Mouse (Mus musculus): ENCODE data around the gene Sap30. TPM values are rescaled to one million over a fixed set of nuclear protein-coding genes. Genes with fewer than 3 reads are reported as not detected.
A peak's percentile ranks its signal among the peaks of the same experiment; 100 is the strongest.
"Not testable (repeated sequence)": the region's sequence is repeated elsewhere in the genome, so short reads cannot be mapped to it uniquely, and the experiment has no call there.

The Sap30 gene
- polyA plus RNA-seq, 1 experiment from 2014 or later = 131 TPM

- Histone ChIP-seq H3K27me3 (no peaks in the 10 kb centered on the region), H3K4me3 (replicated peaks) (no peak within 1 kb of the TSS), H3K4me2 (no peak within 1 kb of the TSS), H3K9me3 (no peaks in the 10 kb centered on the region), H3K36me3 (replicated peaks) (no peaks in the 10 kb centered on the region), H3K4me1 (no peaks in the 10 kb centered on the region), H3K9ac (no peak within 1 kb of the TSS), H3K27ac (no peak within 1 kb of the TSS)
- WGBS = 72% methylated on average over 3 of the region's 3 CpGs
- no peak for ATAC-seq (ENCODE audit: low FRiP score)
Measured at GRCm38 (mm10) chr8:57455765-57456164, 31.9 kb downstream of the Sap30 start, which contains the start of gene Scrg1. Gene Scrg1, plus strand, starts transcription at chr8:57455923.

GRCm38 (mm10) chr8:57453361-57453760 lies 34.3 kb downstream of the Sap30 start:
- WGBS = 93% methylated on average over 2 of the region's 2 CpGs
- H3K27ac ChIP-seq = no peak overlapping the region

GRCm38 (mm10) chr8:57451896-57452295 lies 35.8 kb downstream of the Sap30 start:
- 95% methylated on average over 4 of the region's 4 CpGs for WGBS
- ATAC-seq (ENCODE audit: low FRiP score) = no peak

More at GRCm38 (mm10) chr8:57453361-57453760, 34.3 kb downstream of the Sap30 start:
- Histone ChIP-seq H3K9ac (no peak overlapping the region), H3K9me3 (no peaks in the 10 kb centered on the region), H3K4me3 (replicated peaks) (no peak overlapping the region), H3K36me3 (replicated peaks) (no peaks in the 10 kb centered on the region), H3K4me1 (no peaks in the 10 kb centered on the region), H3K27me3 (no peaks in the 10 kb centered on the region), H3K4me2 (no peak overlapping the region)
- ATAC-seq (ENCODE audit: low FRiP score) = no peak

GRCm38 (mm10) chr8:57450726-57451125 lies 36.9 kb downstream of the Sap30 start:
- Histone ChIP-seq H3K9me3 (no peaks in the 10 kb centered on the region), H3K9ac (no peak overlapping the region), H3K4me1 (no peaks in the 10 kb centered on the region), H3K27ac (no peak overlapping the region), H3K36me3 (replicated peaks) (no peaks in the 10 kb centered on the region), H3K4me3 (replicated peaks) (no peak overlapping the region), H3K4me2 (no peak overlapping the region), H3K27me3 (no peaks in the 10 kb centered on the region)
- 79% methylated on average over 7 of the region's 7 CpGs for WGBS
- no peak for ATAC-seq (ENCODE audit: low FRiP score)

More at GRCm38 (mm10) chr8:57451896-57452295, 35.8 kb downstream of the Sap30 start:
- H3K9ac ChIP-seq = no peak overlapping the region
- no peak overlapping the region for H3K27ac ChIP-seq
- H3K9me3 ChIP-seq = no peaks in the 10 kb centered on the region
- H3K4me2 ChIP-seq = no peak overlapping the region
- no peak overlapping the region for H3K4me3 ChIP-seq (replicated peaks)
- no peaks in the 10 kb centered on the region for H3K36me3 ChIP-seq (replicated peaks)
- no peaks in the 10 kb centered on the region for H3K27me3 ChIP-seq
- no peaks in the 10 kb centered on the region for H3K4me1 ChIP-seq

GRCm38 (mm10) chr8:57445901-57446300 lies 41.8 kb downstream of the Sap30 start:
- H3K9ac ChIP-seq; H3K27ac ChIP-seq; H3K4me3 ChIP-seq (replicated peaks); H3K27me3 ChIP-seq; ATAC-seq (ENCODE audit: low FRiP score); H3K4me2 ChIP-seq; H3K4me1 ChIP-seq; H3K9me3 ChIP-seq; H3K36me3 ChIP-seq (replicated peaks): not testable (repeated sequence)
- WGBS = 92% methylated on average over 5 of the region's 5 CpGs

GRCm38 (mm10) chr8:57443289-57443688 lies 44.4 kb downstream of the Sap30 start:
- Histone ChIP-seq H3K9me3 (no peaks in the 10 kb centered on the region), H3K27ac (no peak overlapping the region), H3K27me3 (no peaks in the 10 kb centered on the region), H3K4me1 (peaks cover 3% of the 10 kb centered on the region; the same call in 1 of the 2 replicates), H3K36me3 (replicated peaks) (no peaks in the 10 kb centered on the region), H3K9ac (no peak overlapping the region), H3K4me3 (replicated peaks) (no peak overlapping the region), H3K4me2 (no peak overlapping the region)
- WGBS = 75% methylated on average over 4 of the region's 4 CpGs
- ATAC-seq (ENCODE audit: low FRiP score) = no peak

- Histone ChIP-seq H3K9ac (no peak overlapping the region), H3K36me3 (replicated peaks) (no peaks in the 10 kb centered on the region), H3K9me3 (no peaks in the 10 kb centered on the region), H3K4me1 (peaks cover 3% of the 10 kb centered on the region; the same call in 1 of the 2 replicates), H3K27ac (no peak overlapping the region), H3K27me3 (no peaks in the 10 kb centered on the region), H3K4me2 (no peak overlapping the region), H3K4me3 (replicated peaks) (no peak overlapping the region)
- ATAC-seq (ENCODE audit: low FRiP score) = no peak
- 82% methylated on average over 5 of the region's 5 CpGs for WGBS
Measured at GRCm38 (mm10) chr8:57441556-57441955, 46.1 kb downstream of the Sap30 start.

- H3K9ac ChIP-seq = no peak overlapping the region
- ATAC-seq (ENCODE audit: low FRiP score) = no peak
- no peaks in the 10 kb centered on the region for H3K36me3 ChIP-seq (replicated peaks)
- no peaks in the 10 kb centered on the region for H3K27me3 ChIP-seq
- no peaks in the 10 kb centered on the region for H3K9me3 ChIP-seq
- no peak overlapping the region for H3K4me2 ChIP-seq
- H3K4me3 ChIP-seq (replicated peaks) = no peak overlapping the region
- WGBS = 88% methylated on average over 4 of the region's 4 CpGs
- peaks cover 3% of the 10 kb centered on the region; the same call in 1 of the 2 replicates for H3K4me1 ChIP-seq
- no peak overlapping the region for H3K27ac ChIP-seq
Measured at GRCm38 (mm10) chr8:57441131-57441530, 46.5 kb downstream of the Sap30 start.

- no peaks in the 10 kb centered on the region for H3K9me3 ChIP-seq
- WGBS = 90% methylated on average over 9 of the region's 9 CpGs
- peaks cover 3% of the 10 kb centered on the region for H3K4me1 ChIP-seq
- H3K4me3 ChIP-seq (replicated peaks) = no peak overlapping the region
- H3K36me3 ChIP-seq (replicated peaks) = no peaks in the 10 kb centered on the region
- H3K27me3 ChIP-seq = no peaks in the 10 kb centered on the region
- H3K9ac ChIP-seq = no peak overlapping the region
- H3K27ac ChIP-seq = 0 out of 2 replicates have a peak overlapping the region, but pooled peaks have one; percentile 26
- ATAC-seq (ENCODE audit: low FRiP score) = peak; percentile 33; the same call in 1 of the 2 replicates
- H3K4me2 ChIP-seq = no peak overlapping the region
Measured at GRCm38 (mm10) chr8:57436437-57436796, 51.2 kb downstream of the Sap30 start.

GRCm38 (mm10) chr8:57435768-57436436 lies 51.8 kb downstream of the Sap30 start:
- H3K4me2 ChIP-seq = no peak overlapping the region
- H3K4me1 ChIP-seq = peaks cover 3% of the 10 kb centered on the region
- peak; percentile 41; the same call in 1 of the 2 replicates for ATAC-seq (ENCODE audit: low FRiP score)
- no peak overlapping the region for H3K9ac ChIP-seq
- no peak overlapping the region for H3K4me3 ChIP-seq (replicated peaks)
- H3K36me3 ChIP-seq (replicated peaks) = no peaks in the 10 kb centered on the region
- no peaks in the 10 kb centered on the region for H3K27me3 ChIP-seq
- 62% methylated on average over 18 of the region's 18 CpGs for WGBS
- peak overlapping the region; percentile 26; the same call in 1 of the 2 replicates for H3K27ac ChIP-seq
- H3K9me3 ChIP-seq = no peaks in the 10 kb centered on the region

GRCm38 (mm10) chr8:57432802-57433201 lies 54.9 kb downstream of the Sap30 start:
- no peaks in the 10 kb centered on the region for H3K36me3 ChIP-seq (replicated peaks)
- no peak overlapping the region for H3K9ac ChIP-seq
- WGBS = 88% methylated on average over 5 of the region's 5 CpGs
- no peaks in the 10 kb centered on the region for H3K9me3 ChIP-seq
- H3K4me1 ChIP-seq = peaks cover 9% of the 10 kb centered on the region
- no peak overlapping the region for H3K4me3 ChIP-seq (replicated peaks)
- ATAC-seq (ENCODE audit: low FRiP score) = no peak
- H3K27me3 ChIP-seq = no peaks in the 10 kb centered on the region
- H3K27ac ChIP-seq = no peak overlapping the region
- no peak overlapping the region for H3K4me2 ChIP-seq
